Comparison of ENCODE assay signal across 13 mouse cellular contexts in the genomic region with DNA sequence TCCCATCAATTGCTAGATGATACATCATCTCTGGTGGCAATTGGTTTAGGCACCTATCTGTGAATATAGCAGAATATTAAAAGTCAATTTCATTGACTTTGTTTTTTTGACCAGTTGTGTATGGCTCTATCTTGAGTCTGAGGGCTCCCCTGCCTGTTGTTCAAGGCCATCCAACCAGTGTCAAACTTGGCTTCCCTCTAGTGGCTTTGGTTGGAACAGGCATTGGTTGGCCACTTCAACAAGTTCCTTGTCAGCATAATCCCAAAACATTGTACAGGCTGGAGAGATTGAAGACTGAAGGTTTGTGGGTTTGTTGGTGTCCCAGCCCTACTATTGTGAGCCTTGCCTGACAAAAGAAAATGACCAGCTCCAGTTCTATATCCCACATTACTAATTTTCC. TPM values are rescaled to one million over a fixed set of nuclear protein-coding genes. Genes with fewer than 3 reads are reported as not detected.
DNase-seq lines count a peak whose midpoint lies in the region; ATAC-seq and TF ChIP-seq lines count a peak whose summit lies in the region.
"Had no signal": no experiment of that assay in that cellular context is flagged by ENCODE, and none has a peak within 500 bp of the region (broad histone marks: within the 10 kb centered on the region; RNA-seq: fewer than 3 reads in every experiment).

No protein-coding gene starts in this region.

- DNase-seq in embryo, embryonic 10.5 days (ENCODE audit: low spot score) = peak; percentile 5
- no peak for DNase-seq in embryo, embryonic 9.5 days (ENCODE audit: extremely low spot score)
- DNase-seq in lung, embryonic 14.5 days = peak; percentile 17
- DNase-seq in lung, adult 2 months = no peak
- peak; percentile 31 for DNase-seq in MEL (ENCODE audit: low read depth, low spot score)
- DNase-seq in kidney, adult 9 months = peak; percentile 54
- no peak for DNase-seq in left cerebral cortex, postnatal 14 days (ENCODE audit: low spot score in 2 of 2)

- H3K27me3 ChIP-seq in lung, embryonic 14.5 days (ENCODE audit: insufficient read depth, low read length) = no peaks in the 10 kb centered on the region
- no peaks in the 10 kb centered on the region; a peak in 1 of 4 replicates for H3K27me3 ChIP-seq in MEL (ENCODE audit: control insufficient read depth in 1 of 2, insufficient read depth in 2 of 2, low read length in 2 of 2)
- H3K27me3 ChIP-seq: hindbrain, embryonic 15.5 days; megakaryocyte, embryonic 14.5 days; neural tube, embryonic 15.5 days had no signal

- H3K4me2 ChIP-seq in lung, embryonic 14.5 days = no peak overlapping the region
- H3K4me2 ChIP-seq: hindbrain, embryonic 15.5 days; neural tube, embryonic 15.5 days had no signal

- no peaks in the 10 kb centered on the region for H3K9me3 ChIP-seq in lung, embryonic 14.5 days (ENCODE audit: low read depth, low read length)
- H3K9me3 ChIP-seq in MEL (replicated peaks; ENCODE audit: insufficient read depth, low read length) = no peaks in the 10 kb centered on the region
- H3K9me3 ChIP-seq: hindbrain, embryonic 15.5 days; megakaryocyte, embryonic 14.5 days; neural tube, embryonic 15.5 days had no signal

- H3K4me3 ChIP-seq in lung, embryonic 14.5 days (ENCODE audit: low read depth, low read length) = no peak overlapping the region
- H3K4me3 ChIP-seq in lung, adult 2 months (replicated peaks; ENCODE audit: extremely low read depth, low read depth, low read length) = no peak overlapping the region
- H3K4me3 ChIP-seq in MEL (ENCODE audit: control insufficient read depth in 1 of 2, insufficient read depth in 1 of 2, low read depth in 2 of 2, low read length in 2 of 2) = no peak overlapping the region
- H3K4me3 ChIP-seq: hindbrain, embryonic 15.5 days; megakaryocyte, embryonic 14.5 days; neural tube, embryonic 15.5 days had no signal

- no peaks in the 10 kb centered on the region for H3K36me3 ChIP-seq in lung, embryonic 14.5 days (ENCODE audit: insufficient read depth)
- H3K36me3 ChIP-seq in MEL (ENCODE audit: control insufficient read depth in 1 of 2, insufficient read depth in 2 of 2, low read length in 2 of 2) = no peaks in the 10 kb centered on the region
- H3K36me3 ChIP-seq: hindbrain, embryonic 15.5 days; neural tube, embryonic 15.5 days had no signal

- TF ChIP-seq POLR2A in lung, adult 2 months (IDR thresholded peaks at IDR 0.05; ENCODE audit: borderline replicate concordance, extremely low read depth, low read depth, low read length) = no peak
- TF ChIP-seq POLR2A in MEL (IDR thresholded peaks at IDR 0.05; ENCODE audit: control insufficient read depth in 1 of 2, insufficient read depth in 1 of 2, low read depth in 1 of 2, low read length in 2 of 2, poor library complexity in 1 of 2) = no peak

- no peaks in the 10 kb centered on the region for H3K79me2 ChIP-seq in MEL (ENCODE audit: control insufficient read depth, insufficient read depth, low read length, poor library complexity)

- H3K27ac ChIP-seq in lung, embryonic 14.5 days (ENCODE audit: low read depth) = no peak overlapping the region
- H3K27ac ChIP-seq in MEL (ENCODE audit: control insufficient read depth, low read depth, low read length) = no peak overlapping the region
- H3K27ac ChIP-seq: hindbrain, embryonic 15.5 days; neural tube, embryonic 15.5 days had no signal

- intact Hi-C loops in left cerebral cortex, postnatal 14 days (cut with DNase I) = no loop called here

- no peak overlapping the region for H3K9ac ChIP-seq in lung, embryonic 14.5 days
- H3K9ac ChIP-seq in MEL (ENCODE audit: control insufficient read depth, low read depth, low read length, poor library complexity, severe bottlenecking) = no peak overlapping the region
- H3K9ac ChIP-seq: hindbrain, embryonic 15.5 days; neural tube, embryonic 15.5 days had no signal

- H3K4me1 ChIP-seq in lung, embryonic 14.5 days (ENCODE audit: insufficient read depth) = no peaks in the 10 kb centered on the region
- no peaks in the 10 kb centered on the region for H3K4me1 ChIP-seq in lung, adult 2 months (ENCODE audit: control insufficient read depth, insufficient read depth, low read length)
- no peaks in the 10 kb centered on the region for H3K4me1 ChIP-seq in MEL (ENCODE audit: control insufficient read depth in 1 of 2, insufficient read depth in 2 of 2, low read length in 2 of 2)
- H3K4me1 ChIP-seq: hindbrain, embryonic 15.5 days; megakaryocyte, embryonic 14.5 days; neural tube, embryonic 15.5 days had no signal

- no peak for TF ChIP-seq EP300 in MEL (IDR thresholded peaks at IDR 0.05; ENCODE audit: low read depth in 1 of 2, low read length in 2 of 2)

- TF ChIP-seq RAD21 in MEL (IDR thresholded peaks at IDR 0.05; ENCODE audit: low read depth, low read length) = peak; percentile 46

- peak; percentile 33 for TF ChIP-seq CTCF in lung, embryonic 14.5 days (IDR thresholded peaks at IDR 0.05; ENCODE audit: low read depth)
- no peak for TF ChIP-seq CTCF in lung, adult 2 months (IDR thresholded peaks at IDR 0.05; ENCODE audit: insufficient read depth, low read length)
- peak; percentile 11 to 43 (median 22); a peak in 3 of 6 replicates for TF ChIP-seq CTCF in MEL (IDR thresholded peaks at IDR 0.05 in 2 of 3, conservative IDR thresholded peaks at IDR 0.05 in 1 of 3; ENCODE audit: control insufficient read depth in 1 of 3, insufficient read depth in 1 of 3, low read depth in 2 of 3, low read length in 3 of 3, poor library complexity in 1 of 3, severe bottlenecking in 1 of 3)

- no peak for ATAC-seq in lung, embryonic 14.5 days (ENCODE audit: insufficient read depth)
- ATAC-seq in frontal cortex, adult (ENCODE audit: low TSS enrichment) = no peak

TF ChIP-seq in MEL, 35 proteins besides CTCF, POLR2A, EP300 and RAD21:
- TF ChIP-seq MYB (IDR thresholded peaks at IDR 0.05; ENCODE audit: low read depth, low read length) = no peak
- TF ChIP-seq ETS1 (IDR thresholded peaks at IDR 0.05; ENCODE audit: low read depth, low read length) = no peak
- no peak for TF ChIP-seq ZKSCAN1 (IDR thresholded peaks at IDR 0.05; ENCODE audit: low read depth, low read length)
- peak; percentile 55 for TF ChIP-seq SMC3 (IDR thresholded peaks at IDR 0.05; ENCODE audit: low read depth, low read length)
- TF ChIP-seq ZC3H11A (IDR thresholded peaks at IDR 0.05; ENCODE audit: low read depth, low read length) = 0 out of 2 replicates have a peak, but pooled peaks have one; percentile 23

RNA-seq across cellular contexts. Expression of a gene that starts 2.9 kb away (rescaled TPM):
- not detected in 2 replicates for polyA plus RNA-seq in lung, embryonic 14.5 days (2014; fragmentation: Nextera tagmentation; extraction: Ambion mirVana)
- not detected in 2 replicates for polyA plus RNA-seq in lung, adult 2 months (2012; rRNA removed)
- not detected in 2 replicates for total RNA-seq in MEL (2012; rRNA removed)
- polyA plus RNA-seq in MEL (2012; ENCODE audit: insufficient read depth in 1 of 2, insufficient read length in 2 of 2, low read depth in 1 of 2, low replicate concordance in 2 of 2, missing spikeins in 1 of 2) = not detected
- not detected for total RNA-seq in left cerebral cortex, postnatal 14 days (2021)
- total RNA-seq: gastrocnemius, adult 18-20 months; left cerebral cortex, postnatal 25 days had no signal
- polyA plus RNA-seq: hindbrain, embryonic 15.5 days; neural tube, embryonic 15.5 days had no signal

RNA-seq across cellular contexts. Expression of a gene that starts 31.6 kb away (rescaled TPM):
- polyA plus RNA-seq in lung, embryonic 14.5 days (2014; fragmentation: Nextera tagmentation; extraction: Ambion mirVana) = not detected in 2 replicates
- not detected in 2 replicates for polyA plus RNA-seq in lung, adult 2 months (2012; rRNA removed)
- not detected in 2 replicates for total RNA-seq in MEL (2012; rRNA removed)
- not detected for polyA plus RNA-seq in MEL (2012; ENCODE audit: insufficient read depth in 1 of 2, insufficient read length in 2 of 2, low read depth in 1 of 2, low replicate concordance in 2 of 2, missing spikeins in 1 of 2)
- total RNA-seq in left cerebral cortex, postnatal 14 days (2021) = not detected
- total RNA-seq: gastrocnemius, adult 18-20 months; left cerebral cortex, postnatal 25 days had no signal
- polyA plus RNA-seq: hindbrain, embryonic 15.5 days; neural tube, embryonic 15.5 days had no signal

RNA-seq across cellular contexts. Expression of a gene that starts 38.6 kb away (rescaled TPM):
- polyA plus RNA-seq in lung, embryonic 14.5 days (2014; fragmentation: Nextera tagmentation; extraction: Ambion mirVana) = not detected in 2 replicates
- polyA plus RNA-seq in lung, adult 2 months (2012; rRNA removed) = not detected in 2 replicates
- not detected in 2 replicates for total RNA-seq in MEL (2012; rRNA removed)
- polyA plus RNA-seq in MEL (2012; ENCODE audit: insufficient read depth in 1 of 2, insufficient read length in 2 of 2, low read depth in 1 of 2, low replicate concordance in 2 of 2, missing spikeins in 1 of 2) = not detected
- not detected for total RNA-seq in left cerebral cortex, postnatal 14 days (2021)
- total RNA-seq: gastrocnemius, adult 18-20 months; left cerebral cortex, postnatal 25 days had no signal
- polyA plus RNA-seq: hindbrain, embryonic 15.5 days; neural tube, embryonic 15.5 days had no signal

RNA-seq across cellular contexts. Expression of a gene that starts 45.5 kb away (rescaled TPM):
- not detected in 2 replicates for polyA plus RNA-seq in lung, embryonic 14.5 days (2014; fragmentation: Nextera tagmentation; extraction: Ambion mirVana)
- not detected in 2 replicates for polyA plus RNA-seq in lung, adult 2 months (2012; rRNA removed)
- not detected in 2 replicates for total RNA-seq in MEL (2012; rRNA removed)
- polyA plus RNA-seq in MEL (2012; ENCODE audit: insufficient read depth in 1 of 2, insufficient read length in 2 of 2, low read depth in 1 of 2, low replicate concordance in 2 of 2, missing spikeins in 1 of 2) = not detected
- not detected for total RNA-seq in left cerebral cortex, postnatal 14 days (2021)
- total RNA-seq: gastrocnemius, adult 18-20 months; left cerebral cortex, postnatal 25 days had no signal
- polyA plus RNA-seq: hindbrain, embryonic 15.5 days; neural tube, embryonic 15.5 days had no signal

Comparison
In these comparisons a context has a peak if more than half of its experiments do, and no peak if none do; other contexts are left out.
1. DNase-seq: peak in embryo, embryonic 10.5 days (single experiment), lung, embryonic 14.5 days (single experiment), MEL (single experiment) and kidney, adult 9 months (single experiment); none in embryo, embryonic 9.5 days (single experiment), lung, adult 2 months (single experiment) and left cerebral cortex, postnatal 14 days (0 of 2).